ENCODE assay signal across 17 mouse cellular contexts in genomic region chr16:42102635-42103034, GRCm38 (mm10).
A peak's percentile ranks its signal among the peaks of the same experiment; 100 is the strongest.
DNase-seq lines count a peak whose midpoint lies in the region; ATAC-seq lines count a peak whose summit lies in the region.
"Had no signal": no experiment of that assay in that cellular context is flagged by ENCODE, and none has a peak within 500 bp of the region (broad histone marks: within the 10 kb centered on the region; RNA-seq: fewer than 3 reads in every experiment).

No protein-coding gene starts in this region.

- no peaks in the 10 kb centered on the region for H3K27me3 ChIP-seq in forebrain, embryonic 15.5 days
- H3K27me3 ChIP-seq in forebrain, embryonic 10.5 days (ENCODE audit: poor library complexity, severe bottlenecking): no peaks in the 10 kb centered on the region
- H3K27me3 ChIP-seq: liver, embryonic 12.5 days had no signal

- peaks cover 21% of the 10 kb centered on the region for H3K4me1 ChIP-seq in forebrain, embryonic 15.5 days
- no peaks in the 10 kb centered on the region for H3K4me1 ChIP-seq in forebrain, embryonic 10.5 days
- H3K4me1 ChIP-seq: liver, embryonic 12.5 days had no signal

- WGBS in forebrain, embryonic 15.5 days: 45% methylated on average over 8 of the region's 8 CpGs
- WGBS in forebrain, embryonic 10.5 days: 83% methylated on average over 8 of the region's 8 CpGs

- H3K9me3 ChIP-seq in forebrain, embryonic 15.5 days: no peaks in the 10 kb centered on the region
- H3K9me3 ChIP-seq in forebrain, embryonic 10.5 days: no peaks in the 10 kb centered on the region
- H3K9me3 ChIP-seq: liver, embryonic 12.5 days had no signal

- no peak overlapping the region for H3K4me2 ChIP-seq in forebrain, embryonic 15.5 days (replicated peaks)
- H3K4me2 ChIP-seq: heart, embryonic 11.5 days; liver, embryonic 12.5 days had no signal

- 0 out of 2 replicates have a peak overlapping the region, but pooled peaks have one; percentile 23 for H3K27ac ChIP-seq in forebrain, embryonic 15.5 days (replicated peaks)
- no peak overlapping the region for H3K27ac ChIP-seq in forebrain, embryonic 10.5 days
- H3K27ac ChIP-seq: liver, embryonic 12.5 days had no signal

- H3K4me3 ChIP-seq in forebrain, embryonic 15.5 days: no peak overlapping the region
- H3K4me3 ChIP-seq in forebrain, embryonic 10.5 days: no peak overlapping the region
- H3K4me3 ChIP-seq: liver, embryonic 12.5 days; myocyte had no signal

- ATAC-seq in forebrain, embryonic 15.5 days (replicated peaks): peak; percentile 86
- ATAC-seq in inflammation-experienced regulatory T-cells, adult 6 months: no peak
- ATAC-seq: liver, embryonic 12.5 days; lung, postnatal 0 days had no signal

- H3K36me3 ChIP-seq in forebrain, embryonic 15.5 days: no peaks in the 10 kb centered on the region
- no peaks in the 10 kb centered on the region for H3K36me3 ChIP-seq in forebrain, embryonic 10.5 days (replicated peaks)
- H3K36me3 ChIP-seq: liver, embryonic 12.5 days had no signal

- no peak overlapping the region for H3K9ac ChIP-seq in forebrain, embryonic 15.5 days (replicated peaks)
- H3K9ac ChIP-seq: liver, embryonic 12.5 days had no signal

- DNase-seq in forebrain, embryonic 10.5 days (ENCODE audit: extremely low spot score, low spot score): no peak
- peak; percentile 81 for DNase-seq in brain, adult 2 months (ENCODE audit: low read depth, low spot score)
- peak; percentile 70 for DNase-seq in cerebellum, adult 9-10 months
- DNase-seq in layer of hippocampus, adult 8-10 months (ENCODE audit: low spot score in 2 of 2): peak; percentile 19 to 29
- DNase-seq in spleen, postnatal 14 days (ENCODE audit: low spot score in 2 of 2): no peak
- no peak for DNase-seq in spleen, postnatal 10 days (ENCODE audit: low spot score in 2 of 2)
- DNase-seq: adrenal gland, adult 8-10 months; gastrocnemius, postnatal 14 days; heart, postnatal 4 days; kidney, postnatal 10 days; thymus, postnatal 36 days had no signal

Comparison
In these comparisons a context has a peak if more than half of its experiments do, and no peak if none do; other contexts are left out.
1. DNase-seq: peak in brain, adult 2 months (single experiment), cerebellum, adult 9-10 months (single experiment) and layer of hippocampus, adult 8-10 months (2 of 2); none in forebrain, embryonic 10.5 days (single experiment), spleen, postnatal 14 days (0 of 2) and spleen, postnatal 10 days (0 of 2).